Mouse (Mus musculus): ENCODE results near the gene Nek7. TPM values are rescaled to one million over a fixed set of nuclear protein-coding genes. Genes with fewer than 3 reads are reported as not detected.
A peak's percentile ranks its signal among the peaks of the same experiment; 100 is the strongest.

Nek7 gene
- polyA plus RNA-seq, 1 experiment from 2014 or later: 12.1 TPM

DNA sequence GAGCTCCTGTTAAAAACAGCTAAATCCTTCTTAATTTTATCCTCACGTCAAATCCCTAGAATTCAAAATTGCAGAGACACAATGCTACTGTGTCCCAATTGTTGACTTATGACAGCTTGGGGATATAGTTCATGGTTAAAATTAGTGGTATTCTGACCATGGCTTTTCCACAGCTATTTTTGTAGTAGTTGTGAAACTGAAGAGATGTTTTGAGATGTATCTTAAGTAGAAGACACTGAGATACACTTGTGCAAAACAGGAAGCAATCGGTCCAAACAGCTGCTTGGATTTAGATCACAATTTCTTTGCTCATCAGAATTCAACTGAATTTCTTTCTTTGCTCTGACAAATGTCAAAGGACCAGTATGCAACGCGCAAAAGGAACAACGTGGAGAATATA lies 2.9 kb upstream of the Nek7 start:
- Histone ChIP-seq H3K27me3 (no peaks in the 10 kb centered on the region), H3K4me1 (peaks cover 21% of the 10 kb centered on the region), H3K36me3 (no peaks in the 10 kb centered on the region), H3K27ac (replicated peaks) (no peak overlapping the region), H3K4me3 (no peak overlapping the region), H3K9ac (replicated peaks) (no peak overlapping the region), H3K9me3 (no peaks in the 10 kb centered on the region), H3K4me2 (replicated peaks) (no peak overlapping the region)
- 89% methylated on average over 5 of the region's 5 CpGs for WGBS
- no peak for ATAC-seq (replicated peaks)

DNA sequence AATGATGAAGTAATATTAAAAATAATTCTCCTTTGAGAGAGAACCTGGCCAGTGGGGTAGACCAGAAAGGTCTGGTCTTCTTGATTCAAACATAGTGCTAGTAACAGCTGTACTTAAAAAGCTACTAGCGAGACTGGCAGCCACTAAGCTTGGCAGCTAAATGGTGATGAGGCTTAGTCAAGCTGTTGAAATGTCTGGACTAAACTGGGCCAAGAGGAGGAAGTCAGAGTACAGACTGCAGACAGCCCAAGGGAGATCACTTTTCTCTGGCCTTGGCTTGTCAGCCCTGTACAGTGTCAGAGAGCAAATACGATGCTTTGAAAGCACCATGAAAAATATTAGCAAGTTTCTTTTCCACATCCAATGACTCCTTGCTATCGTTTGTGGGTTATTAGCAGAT lies 2.5 kb upstream of the Nek7 start:
- 81% methylated on average over 3 of the region's 3 CpGs for WGBS
- Histone ChIP-seq H3K4me1 (peaks cover 25% of the 10 kb centered on the region), H3K36me3 (no peaks in the 10 kb centered on the region), H3K4me3 (no peak overlapping the region), H3K9me3 (no peaks in the 10 kb centered on the region), H3K9ac (replicated peaks) (no peak overlapping the region), H3K4me2 (replicated peaks) (no peak overlapping the region), H3K27ac (replicated peaks) (no peak overlapping the region), H3K27me3 (no peaks in the 10 kb centered on the region)
- no peak for ATAC-seq (replicated peaks)

DNA sequence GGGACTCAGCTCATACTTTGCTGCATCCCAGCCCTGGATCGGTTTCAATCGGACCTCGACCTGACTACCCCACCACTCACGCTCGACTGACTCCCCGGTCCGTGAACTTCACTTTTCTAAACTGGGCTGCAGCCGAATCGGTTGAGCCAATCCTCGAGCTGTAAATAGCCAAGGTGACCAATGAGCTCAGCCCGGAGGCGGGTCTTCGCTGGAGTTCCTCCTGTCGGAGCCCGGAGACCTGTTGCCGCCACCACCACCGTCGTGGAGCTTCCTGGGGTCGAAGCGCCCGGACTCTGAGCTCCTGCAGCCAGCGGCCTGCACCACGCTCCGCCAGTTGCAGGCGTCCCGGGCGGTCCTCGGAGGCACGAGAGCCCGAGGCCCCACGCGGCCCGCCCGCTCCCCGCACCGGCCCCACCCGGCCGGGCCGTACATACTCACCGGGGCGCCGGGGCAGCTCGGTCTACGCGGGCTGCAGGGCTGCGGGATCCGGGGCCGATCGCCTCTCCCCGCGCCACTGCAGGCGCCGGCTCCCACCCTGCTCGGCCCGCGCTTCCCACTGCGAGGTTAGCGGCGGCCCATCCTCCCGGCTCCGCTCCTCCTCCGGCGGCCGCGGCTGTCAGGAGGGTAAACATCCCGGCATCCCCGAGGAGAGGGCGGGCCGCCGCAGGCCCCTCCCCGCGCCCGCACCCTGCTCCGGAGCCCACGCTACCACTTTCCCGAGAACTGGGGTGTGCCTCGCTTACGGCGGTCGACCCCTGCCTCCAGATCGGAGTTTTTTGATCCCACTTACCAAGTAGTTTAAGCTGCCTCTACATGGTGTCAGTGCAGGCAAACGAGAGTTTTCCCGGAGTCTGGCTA lies 598 bp downstream of the Nek7 start:
- H3K36me3 ChIP-seq: no peaks in the 10 kb centered on the region
- H3K4me3 ChIP-seq: peak overlapping the region; percentile 84
- peak overlapping the region; percentile 58 for H3K9ac ChIP-seq (replicated peaks)
- peak; percentile 97 for ATAC-seq (replicated peaks)
- no peaks in the 10 kb centered on the region for H3K27me3 ChIP-seq
- H3K4me1 ChIP-seq: peaks cover 28% of the 10 kb centered on the region
- H3K4me2 ChIP-seq (replicated peaks): peak overlapping the region; percentile 83
- 0% methylated on average over 74 of the region's 83 CpGs for WGBS
- H3K9me3 ChIP-seq: no peaks in the 10 kb centered on the region
- H3K27ac ChIP-seq (replicated peaks): peak overlapping the region; percentile 86

DNA sequence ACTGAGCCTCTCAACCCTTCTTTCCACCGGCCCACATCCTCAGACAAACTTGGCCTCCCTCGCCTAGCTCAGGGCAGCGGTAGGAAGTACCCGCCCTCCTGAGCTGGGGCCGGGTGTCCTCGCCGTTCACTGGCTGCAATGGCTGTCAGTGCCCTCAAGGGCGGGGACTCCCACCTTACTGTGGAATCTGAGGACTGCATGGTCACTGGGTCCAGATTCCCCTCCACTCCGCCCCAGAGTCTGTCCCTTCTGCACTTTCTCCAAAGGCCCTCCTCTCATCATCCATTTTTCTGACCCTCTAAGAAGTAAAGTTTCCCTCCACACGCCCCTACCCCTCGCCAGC lies 2.0 kb downstream of the Nek7 start:
- WGBS: 2% methylated on average over 11 of the region's 11 CpGs

DNA sequence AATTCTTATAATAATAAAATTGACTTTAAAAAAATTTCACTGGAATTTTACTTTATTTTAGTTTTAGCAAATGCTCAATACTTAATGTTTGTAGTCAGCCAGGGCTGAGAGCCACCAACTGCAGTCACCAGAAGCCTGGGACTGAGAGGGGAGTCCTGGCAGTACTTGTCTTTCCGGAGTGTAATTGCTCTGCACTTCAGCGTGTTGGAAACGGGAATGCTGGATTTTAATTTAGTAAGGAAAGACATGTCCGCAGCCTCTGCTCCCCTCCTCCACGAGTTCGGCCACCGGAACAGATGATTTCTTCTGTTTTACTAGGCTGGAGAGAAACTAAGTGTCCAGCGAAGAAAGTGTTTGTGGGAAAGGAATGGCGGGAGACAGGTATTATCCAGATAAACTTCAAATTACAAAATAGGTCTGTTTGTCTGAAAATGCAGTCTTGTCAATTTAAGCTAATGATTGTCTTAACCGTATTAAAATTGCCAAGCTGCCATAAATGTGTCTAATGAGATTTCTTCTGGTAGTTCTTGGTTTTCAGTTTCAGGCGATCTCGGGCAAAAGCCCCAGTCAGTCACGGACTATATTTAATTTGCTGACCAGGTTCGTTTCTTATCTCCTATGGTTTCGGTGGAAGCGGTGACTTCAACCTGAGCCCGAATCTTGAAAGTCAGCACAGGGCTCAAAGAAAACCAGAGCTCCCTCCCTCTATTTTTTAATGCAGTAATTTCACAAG lies 2.5 kb downstream of the Nek7 start:
- peak overlapping the region; percentile 84 for H3K4me3 ChIP-seq
- H3K36me3 ChIP-seq: no peaks in the 10 kb centered on the region
- peak overlapping the region; percentile 83 for H3K4me2 ChIP-seq (replicated peaks)
- WGBS: 18% methylated on average over 17 of the region's 17 CpGs
- 0 out of 2 replicates have a peak overlapping the region, but pooled peaks have one; percentile 17 for H3K27ac ChIP-seq (replicated peaks)
- H3K27me3 ChIP-seq: no peaks in the 10 kb centered on the region
- no peak for ATAC-seq (replicated peaks)
- H3K4me1 ChIP-seq: peaks cover 28% of the 10 kb centered on the region
- no peaks in the 10 kb centered on the region for H3K9me3 ChIP-seq
- peak overlapping the region; percentile 18 for H3K9ac ChIP-seq (replicated peaks)

More for the DNA sequence above, 2.0 kb downstream of the Nek7 start:
- Histone ChIP-seq H3K27ac (replicated peaks) (peak overlapping the region; percentile 17; the same call in 1 of the 2 replicates), H3K36me3 (no peaks in the 10 kb centered on the region), H3K4me3 (peak overlapping the region; percentile 84), H3K4me1 (peaks cover 28% of the 10 kb centered on the region), H3K9me3 (no peaks in the 10 kb centered on the region), H3K4me2 (replicated peaks) (peak overlapping the region; percentile 83), H3K27me3 (no peaks in the 10 kb centered on the region), H3K9ac (replicated peaks) (peak overlapping the region; percentile 18)
- ATAC-seq (replicated peaks): peak; percentile 83

DNA sequence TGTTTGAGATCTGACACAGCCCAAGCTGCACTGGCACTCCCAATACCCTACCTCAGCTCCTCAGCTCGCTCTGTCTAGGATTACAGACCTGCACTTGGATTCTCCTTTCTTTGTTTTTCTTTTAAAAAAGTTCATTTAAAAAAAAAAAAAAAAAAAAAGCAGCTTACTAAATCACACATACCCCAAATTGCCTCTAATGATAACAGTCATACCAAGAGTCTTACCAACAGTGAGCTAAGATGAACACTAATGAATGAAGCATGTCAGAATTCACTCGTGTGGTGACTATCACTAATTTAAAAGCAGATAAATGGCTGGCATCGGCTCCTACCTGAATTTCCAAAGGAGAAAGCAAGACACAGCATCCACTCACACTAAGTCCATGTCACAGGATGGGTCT lies 4.6 kb downstream of the Nek7 start:
- Histone ChIP-seq H3K36me3 (no peaks in the 10 kb centered on the region), H3K4me1 (peaks cover 28% of the 10 kb centered on the region), H3K9ac (replicated peaks) (no peak overlapping the region), H3K9me3 (no peaks in the 10 kb centered on the region), H3K4me2 (replicated peaks) (no peak overlapping the region), H3K27me3 (no peaks in the 10 kb centered on the region), H3K27ac (replicated peaks) (no peak overlapping the region), H3K4me3 (no peak overlapping the region)
- no peak for ATAC-seq (replicated peaks)
- WGBS: 62% methylated on average over 3 of the region's 3 CpGs

DNA sequence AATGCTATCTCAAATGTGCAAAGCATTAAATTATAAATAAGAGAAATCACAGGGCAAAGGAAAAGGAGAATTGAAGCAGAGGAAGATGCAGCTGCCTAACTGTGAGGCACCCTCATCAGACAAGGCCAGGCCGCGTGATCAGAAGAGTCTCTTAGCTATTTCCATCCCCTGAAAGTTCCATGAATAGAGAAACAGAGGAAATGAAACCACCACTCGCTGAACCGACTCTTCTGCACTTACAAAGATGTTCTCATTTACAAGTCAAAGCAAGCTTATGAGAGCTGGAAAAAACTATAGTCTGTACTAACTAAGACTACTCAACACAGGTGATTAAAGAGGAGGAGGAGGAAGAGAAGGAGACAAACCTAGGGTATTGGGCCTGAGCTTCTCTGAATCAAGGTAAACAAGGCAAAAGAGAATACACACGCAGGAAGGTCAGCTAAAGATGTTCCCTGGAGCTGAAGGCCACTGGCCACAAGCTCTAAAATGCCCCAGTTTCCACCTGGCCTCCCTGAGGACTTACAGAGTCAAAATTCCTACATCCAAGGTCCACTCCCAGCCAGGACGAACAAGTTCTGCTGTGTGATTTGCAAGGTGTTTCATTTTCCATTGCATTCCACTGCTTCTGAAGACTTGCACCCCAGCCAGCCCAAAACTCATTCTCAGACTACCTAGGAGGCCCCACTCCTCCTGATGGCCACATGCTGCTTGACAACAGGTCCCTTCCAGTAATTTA lies 5.2 kb downstream of the Nek7 start:
- Histone ChIP-seq H3K27me3 (no peaks in the 10 kb centered on the region), H3K27ac (replicated peaks) (no peak overlapping the region), H3K9ac (replicated peaks) (no peak overlapping the region), H3K4me2 (replicated peaks) (no peak overlapping the region), H3K4me3 (no peak overlapping the region), H3K9me3 (no peaks in the 10 kb centered on the region), H3K4me1 (peaks cover 21% of the 10 kb centered on the region), H3K36me3 (no peaks in the 10 kb centered on the region)
- WGBS: 49% methylated on average over 6 of the region's 6 CpGs
- ATAC-seq (replicated peaks): no peak

DNA sequence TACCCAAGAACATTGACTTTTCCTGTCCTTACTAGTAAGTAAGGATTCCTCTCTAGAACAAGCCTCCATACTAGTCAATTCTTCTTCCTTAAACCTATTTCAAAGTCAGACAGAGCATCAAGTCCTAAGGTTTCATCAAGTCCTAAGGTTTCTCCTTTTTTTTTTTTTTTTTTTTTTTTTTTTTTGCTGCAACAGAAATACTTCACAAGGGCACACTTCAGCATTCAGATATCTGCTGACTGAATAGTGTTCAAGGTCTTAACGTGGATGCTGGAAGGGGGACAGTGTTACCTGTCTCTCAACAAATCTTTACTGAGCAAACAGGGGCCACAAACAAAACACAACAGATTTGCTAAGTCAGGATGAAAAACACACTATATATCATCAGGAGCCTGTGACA lies 7.8 kb downstream of the Nek7 start:
- H3K9ac ChIP-seq (replicated peaks): no peak overlapping the region
- H3K27ac ChIP-seq (replicated peaks): no peak overlapping the region
- no peak overlapping the region for H3K4me3 ChIP-seq
- H3K27me3 ChIP-seq: no peaks in the 10 kb centered on the region
- no peak for ATAC-seq (replicated peaks)
- peaks cover under 1% of the 10 kb centered on the region for H3K4me1 ChIP-seq
- WGBS: 90% methylated on average over 1 of the region's 1 CpGs
- H3K9me3 ChIP-seq: no peaks in the 10 kb centered on the region
- H3K4me2 ChIP-seq (replicated peaks): no peak overlapping the region
- H3K36me3 ChIP-seq: no peaks in the 10 kb centered on the region

DNA sequence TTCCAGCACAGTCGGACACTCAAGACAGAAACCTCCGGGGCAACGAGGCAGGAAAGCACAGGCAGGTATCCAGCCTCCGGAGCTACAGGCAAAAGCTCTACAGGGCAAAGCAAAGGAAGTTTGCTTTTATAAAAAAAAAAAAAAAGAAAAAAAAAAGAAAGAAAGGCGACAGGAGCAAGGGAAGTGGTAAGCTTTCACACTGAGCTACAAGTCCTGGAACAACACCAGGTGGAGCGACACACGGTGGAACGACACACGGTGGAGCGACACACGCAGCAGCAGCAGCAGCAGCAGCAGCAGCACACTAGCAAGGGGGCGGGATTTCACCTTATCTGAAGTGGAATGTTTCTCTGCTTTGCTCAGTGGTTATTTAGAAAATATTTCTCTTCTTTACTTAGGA lies 10.8 kb downstream of the Nek7 start:
- no peaks in the 10 kb centered on the region for H3K36me3 ChIP-seq
- no peaks in the 10 kb centered on the region for H3K4me1 ChIP-seq
- no peak overlapping the region for H3K4me3 ChIP-seq
- H3K27me3 ChIP-seq: no peaks in the 10 kb centered on the region
- ATAC-seq (replicated peaks): no peak
- WGBS: 78% methylated on average over 12 of the region's 12 CpGs
- no peak overlapping the region for H3K4me2 ChIP-seq (replicated peaks)
- no peaks in the 10 kb centered on the region for H3K9me3 ChIP-seq
- no peak overlapping the region for H3K27ac ChIP-seq (replicated peaks)
- no peak overlapping the region for H3K9ac ChIP-seq (replicated peaks)

DNA sequence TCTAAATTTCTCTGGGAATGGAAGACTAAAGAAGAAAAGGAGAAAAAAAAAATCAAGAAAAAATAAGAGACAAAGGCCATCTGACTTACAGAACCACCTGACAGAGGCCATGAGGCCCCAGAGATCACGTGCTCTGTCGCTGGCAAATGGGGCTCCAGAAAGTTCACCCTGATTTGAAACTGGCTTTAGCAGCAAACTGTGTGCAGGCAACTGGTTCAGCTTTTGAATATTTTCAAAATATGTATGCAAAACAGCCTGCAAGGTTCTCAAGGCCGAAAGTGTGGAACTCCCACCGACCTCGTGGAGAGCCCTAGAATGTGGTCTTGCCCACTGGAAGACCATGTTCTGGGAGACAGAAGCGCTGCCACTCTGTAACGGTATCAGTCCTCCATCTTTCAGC lies 11.6 kb downstream of the Nek7 start:
- no peaks in the 10 kb centered on the region for H3K36me3 ChIP-seq
- H3K9me3 ChIP-seq: no peaks in the 10 kb centered on the region
- 96% methylated on average over 7 of the region's 7 CpGs for WGBS
- no peaks in the 10 kb centered on the region for H3K4me1 ChIP-seq
- no peak overlapping the region for H3K4me2 ChIP-seq (replicated peaks)
- no peak overlapping the region for H3K27ac ChIP-seq (replicated peaks)
- no peak for ATAC-seq (replicated peaks)
- H3K9ac ChIP-seq (replicated peaks): no peak overlapping the region
- no peaks in the 10 kb centered on the region for H3K27me3 ChIP-seq
- no peak overlapping the region for H3K4me3 ChIP-seq

DNA sequence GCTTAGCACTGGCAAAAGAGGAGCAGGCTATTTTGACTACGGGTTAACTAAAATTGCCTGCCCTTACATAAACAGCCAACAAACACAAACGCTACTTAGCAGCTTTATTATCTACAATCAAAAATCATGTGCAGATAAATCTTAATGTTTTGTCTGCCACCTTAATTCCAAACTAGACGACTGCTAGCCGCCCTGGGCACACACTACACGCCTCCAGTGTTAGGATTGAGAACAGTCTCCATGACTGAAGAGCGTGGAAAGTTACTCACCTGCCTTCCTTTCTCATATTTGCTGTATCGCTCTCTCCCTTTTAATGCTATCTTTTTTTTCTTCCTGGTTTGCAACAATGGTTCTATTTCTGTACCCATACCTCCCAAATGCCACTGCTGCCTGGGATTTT lies 12.1 kb downstream of the Nek7 start:
- Histone ChIP-seq H3K4me2 (replicated peaks) (no peak overlapping the region), H3K9me3 (no peaks in the 10 kb centered on the region), H3K9ac (replicated peaks) (no peak overlapping the region), H3K4me3 (no peak overlapping the region), H3K27me3 (no peaks in the 10 kb centered on the region), H3K27ac (replicated peaks) (no peak overlapping the region), H3K36me3 (no peaks in the 10 kb centered on the region), H3K4me1 (no peaks in the 10 kb centered on the region)
- WGBS: 90% methylated on average over 7 of the region's 7 CpGs
- no peak for ATAC-seq (replicated peaks)

DNA sequence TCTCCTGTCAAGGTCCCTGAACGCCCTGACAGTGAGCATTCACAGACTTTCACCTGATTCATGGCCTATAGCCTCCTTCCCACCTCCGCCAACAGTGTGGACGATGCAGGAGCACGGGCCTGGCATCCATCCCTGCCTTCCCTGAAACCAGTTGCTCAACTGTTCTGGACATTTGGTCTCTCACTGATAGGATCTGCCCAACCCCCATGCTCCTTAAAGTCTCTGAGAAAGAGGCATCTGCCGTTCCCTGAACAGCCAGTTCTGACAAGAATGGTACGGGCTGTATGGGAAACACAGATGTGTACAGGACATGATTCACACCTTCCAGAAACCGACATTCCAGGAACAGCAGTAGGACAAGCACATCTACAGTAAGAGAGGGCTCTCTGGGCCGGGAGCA lies 13.2 kb downstream of the Nek7 start:
- no peak overlapping the region for H3K9ac ChIP-seq (replicated peaks)
- no peak overlapping the region for H3K27ac ChIP-seq (replicated peaks)
- 91% methylated on average over 8 of the region's 8 CpGs for WGBS
- no peaks in the 10 kb centered on the region for H3K36me3 ChIP-seq
- no peaks in the 10 kb centered on the region for H3K27me3 ChIP-seq
- no peak overlapping the region for H3K4me3 ChIP-seq
- no peak overlapping the region for H3K4me2 ChIP-seq (replicated peaks)
- no peak for ATAC-seq (replicated peaks)
- H3K4me1 ChIP-seq: no peaks in the 10 kb centered on the region
- no peaks in the 10 kb centered on the region for H3K9me3 ChIP-seq

All from forebrain, embryonic 15.5 days (tissue).